Mouse (Mus musculus): ENCODE data around the gene Zscan25.
A peak's percentile ranks its signal among the peaks of the same experiment; 100 is the strongest.

- TF ChIP-seq EP300 (optimal IDR thresholded peaks at IDR 0.05), result peak; percentile 6
- peak; percentile 1; the same call in 1 of the 2 replicates for TF ChIP-seq CTCF (IDR thresholded peaks at IDR 0.05; ENCODE audit: low read depth)
These were observed 48.9 kb upstream of the Zscan25 start, which contains the start of gene Zfp655 for GRCm38 (mm10) chr5:145231367-145231871.
